Mouse (Mus musculus) CD4-positive helper T cell, adult 2 months (primary cell): ENCODE measurements around the gene Lin37.

Experiments
- DNase-seq: peaks from one replicate; pipeline ENCODE4 v3.0.0-alpha.2; 2012; ENCODE audit warnings: low read depth, missing footprints, low spot score

Gene Lin37

DNA sequence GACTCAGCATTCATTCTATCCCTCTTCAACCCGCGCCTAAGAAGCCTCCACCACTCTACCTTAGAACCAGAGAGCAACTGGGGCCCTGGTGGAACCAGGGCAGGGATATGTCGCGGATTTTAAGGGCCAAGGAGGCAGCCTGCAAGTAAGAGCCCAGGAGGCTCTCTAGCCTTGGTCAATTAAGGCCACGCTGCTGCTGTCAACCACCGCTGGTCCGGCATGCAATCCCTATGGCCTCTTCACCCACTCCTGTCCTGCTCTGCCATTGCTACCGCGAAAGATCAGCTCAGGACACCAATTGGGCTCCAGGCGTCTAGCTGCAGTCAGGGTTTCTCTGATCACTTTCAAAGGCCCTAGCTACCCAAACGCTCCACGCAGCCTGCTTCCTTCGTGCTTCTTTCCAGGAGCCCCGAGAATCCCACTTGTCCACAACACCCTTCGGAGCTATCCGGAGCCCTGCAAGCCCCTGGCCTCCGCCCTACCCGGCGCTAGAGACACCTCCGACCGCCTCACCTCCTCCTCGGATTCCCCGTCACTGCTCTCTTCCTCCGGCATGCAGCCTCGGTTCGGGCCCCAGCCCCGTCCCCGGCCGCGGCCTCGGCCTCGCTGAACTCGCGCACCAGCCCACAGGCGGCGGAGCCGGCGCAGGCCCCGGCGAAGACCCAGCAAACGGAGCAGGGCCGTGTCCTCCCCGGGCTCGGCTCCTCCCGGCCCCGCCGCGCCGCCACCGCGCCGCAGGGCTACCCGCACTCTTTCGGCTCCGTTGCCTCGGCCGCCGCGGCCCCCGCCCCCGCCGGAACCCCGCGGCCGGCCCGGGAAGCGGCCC is 28.4 kb upstream of the Lin37 start:
- DNase-seq: no peak

DNA sequence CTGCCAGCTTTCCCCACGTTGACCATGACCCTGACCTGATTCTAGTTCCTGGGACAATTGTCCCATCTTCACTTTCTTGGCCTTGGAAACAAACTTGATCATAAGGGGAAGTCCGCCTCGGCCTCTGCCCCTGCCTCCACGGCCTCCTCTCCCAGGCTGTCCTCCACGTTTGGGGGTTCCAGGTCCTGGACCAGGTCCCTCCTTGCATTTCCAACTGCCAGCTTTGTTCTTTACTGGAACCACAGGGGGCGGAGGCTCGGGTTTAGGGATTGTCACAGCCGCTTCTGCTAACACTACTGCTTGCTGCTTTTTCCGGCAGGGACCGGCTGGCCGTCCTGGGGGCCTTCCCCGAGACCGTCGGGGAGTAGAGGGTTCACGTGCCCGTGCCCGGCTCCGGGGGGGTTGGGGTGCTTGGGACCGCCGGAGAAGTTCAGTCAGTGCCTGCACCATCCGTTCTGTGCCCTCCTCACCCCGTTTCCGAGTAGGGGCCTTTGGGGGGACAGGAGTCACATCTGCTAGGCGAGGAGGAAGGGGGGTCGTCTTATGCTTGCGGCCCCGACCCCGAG is 26.9 kb upstream of the Lin37 start:
- no peak for DNase-seq

DNA sequence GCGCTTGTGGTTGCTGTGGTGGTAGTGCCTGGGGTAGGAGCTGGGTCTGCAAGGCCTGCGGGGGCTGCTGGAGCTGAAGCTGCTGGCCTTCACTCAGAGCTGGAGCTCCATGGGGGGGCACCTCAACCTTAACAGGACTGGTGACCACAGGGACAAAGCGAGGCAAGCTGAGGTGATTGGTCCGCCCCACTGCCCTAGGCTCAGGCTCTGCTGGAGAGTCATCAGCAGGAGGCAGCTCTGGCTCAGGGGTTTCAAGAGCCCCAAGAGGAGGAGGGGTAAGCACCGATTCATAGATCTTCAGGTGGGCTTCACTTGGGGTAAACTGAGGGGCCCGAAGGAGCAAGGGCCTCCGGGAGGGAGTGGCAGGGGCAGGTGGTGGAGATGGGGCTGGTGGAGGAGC is 25.5 kb upstream of the Lin37 start:
- no peak for DNase-seq

DNA sequence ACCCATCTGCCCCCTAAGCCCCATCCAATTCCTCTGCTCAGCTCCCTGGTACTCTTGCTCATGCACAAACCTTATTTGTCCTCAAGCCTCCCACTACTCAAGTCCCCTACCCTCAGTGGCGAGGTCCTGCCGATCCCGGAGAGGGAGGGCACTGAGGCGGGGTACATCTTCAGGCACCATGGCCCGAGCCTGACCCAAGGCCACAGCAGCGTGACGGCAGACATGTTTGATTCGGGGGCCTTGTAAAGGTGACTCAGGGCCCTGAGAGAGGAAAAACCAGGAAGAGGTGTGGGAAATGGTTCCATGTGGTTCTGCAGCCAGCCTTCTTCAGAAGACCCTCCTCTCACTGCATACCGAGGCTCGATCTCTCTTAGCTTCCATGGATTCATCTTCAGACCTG is 24.7 kb upstream of the Lin37 start:
- no peak for DNase-seq

- no peak for DNase-seq
These were observed 21.9 kb upstream of the Lin37 start for GRCm38 (mm10) chr7:30581547-30581946.

GRCm38 (mm10) chr7:30579950-30580349 is 20.3 kb upstream of the Lin37 start:
- no peak for DNase-seq

- no peak for DNase-seq
These were observed 13.3 kb upstream of the Lin37 start for GRCm38 (mm10) chr7:30572969-30573368.

DNA sequence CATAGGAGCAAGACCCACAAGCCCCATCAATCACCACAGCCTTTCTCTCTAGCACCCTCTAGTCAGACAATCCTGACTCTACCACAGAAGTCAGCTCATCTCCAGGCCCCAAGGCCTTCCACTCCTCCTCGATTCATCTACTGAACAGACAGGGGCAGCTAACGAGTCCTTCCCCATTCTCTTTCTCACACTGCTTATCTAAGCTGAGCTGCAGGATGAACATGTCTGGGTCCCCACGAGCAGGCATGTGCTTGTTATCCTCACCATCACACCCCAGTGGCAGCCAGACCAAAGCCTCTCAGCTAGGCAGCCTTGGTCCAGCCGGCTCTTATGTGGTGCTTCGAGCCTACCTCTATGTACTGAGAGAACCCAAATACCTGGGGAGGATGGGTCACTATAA is 12.8 kb upstream of the Lin37 start:
- DNase-seq: no peak

GRCm38 (mm10) chr7:30567555-30567954 is 7.9 kb upstream of the Lin37 start:
- DNase-seq: no peak

DNA sequence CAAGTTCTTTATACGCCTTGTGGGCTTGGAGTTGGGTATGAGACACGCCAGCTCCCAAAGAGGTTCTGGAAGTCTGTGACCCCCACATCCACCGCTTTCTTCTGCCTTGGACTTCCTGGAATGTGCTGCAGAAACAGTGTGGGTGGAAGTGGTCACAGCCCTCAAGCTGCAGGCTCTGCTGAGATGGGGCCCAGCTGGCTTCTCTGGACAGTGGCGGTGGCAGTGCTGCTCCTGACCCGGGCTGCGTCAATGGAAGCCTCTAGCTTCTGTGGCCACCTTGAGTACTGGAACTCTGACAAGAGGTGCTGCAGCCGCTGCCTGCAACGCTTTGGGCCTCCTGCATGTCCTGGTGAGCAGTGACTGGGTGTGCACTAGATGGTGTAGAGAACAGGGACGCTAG is 6.4 kb upstream of the Lin37 start:
- DNase-seq: no peak

DNA sequence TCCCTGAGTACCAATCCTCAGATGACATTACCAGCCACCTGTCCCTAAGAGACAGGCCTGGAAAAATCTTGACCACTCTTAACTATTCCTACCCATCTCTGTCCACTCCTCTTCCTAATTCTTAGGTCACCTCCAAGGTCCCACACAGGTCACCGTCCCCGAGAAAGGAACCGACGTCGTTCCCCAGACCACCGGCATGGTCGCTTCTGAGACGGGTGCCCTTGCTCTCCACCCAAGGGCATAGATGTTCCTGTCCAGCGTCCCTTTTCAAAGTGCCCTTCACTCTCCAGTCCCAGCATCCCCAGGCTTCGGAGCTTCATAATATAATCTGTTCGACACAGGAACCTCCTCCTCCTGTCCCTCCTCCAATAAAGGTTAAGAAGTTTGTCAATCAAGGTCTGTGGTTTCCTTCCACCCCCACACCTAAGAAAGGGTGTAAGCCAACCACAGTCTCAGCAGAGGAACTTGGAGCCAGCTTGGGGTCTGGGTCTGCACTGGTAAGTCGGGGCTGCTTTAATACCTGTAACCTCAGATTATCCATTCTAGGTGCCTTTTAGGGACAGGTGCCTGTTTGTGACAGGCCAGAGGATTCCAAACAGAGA is 5.4 kb upstream of the Lin37 start, which contains the start of gene Igflr1:
Igflr1 (plus strand) TSS at position 458 of the 602 bp plus-strand sequence.
- DNase-seq: peak; percentile 69

- DNase-seq: peak; percentile 89
These were observed 4.3 kb upstream of the Lin37 start for GRCm38 (mm10) chr7:30563906-30564280.

GRCm38 (mm10) chr7:30563117-30563905 is 3.7 kb upstream of the Lin37 start, which contains the start of the genes U2af1l4, Gm49396 and Psenen:
TSS of gene U2af1l4 (plus strand) at chr7:30563301.
TSS of gene Gm49396 (plus strand) at chr7:30563344.
TSS of gene Psenen (minus strand) at chr7:30563627.
- peak; percentile 98 for DNase-seq

GRCm38 (mm10) chr7:30562526-30563116 is 3.0 kb upstream of the Lin37 start:
- DNase-seq: no peak

- no peak for DNase-seq
These were observed 658 bp upstream of the Lin37 start for GRCm38 (mm10) chr7:30560296-30560695.

DNA sequence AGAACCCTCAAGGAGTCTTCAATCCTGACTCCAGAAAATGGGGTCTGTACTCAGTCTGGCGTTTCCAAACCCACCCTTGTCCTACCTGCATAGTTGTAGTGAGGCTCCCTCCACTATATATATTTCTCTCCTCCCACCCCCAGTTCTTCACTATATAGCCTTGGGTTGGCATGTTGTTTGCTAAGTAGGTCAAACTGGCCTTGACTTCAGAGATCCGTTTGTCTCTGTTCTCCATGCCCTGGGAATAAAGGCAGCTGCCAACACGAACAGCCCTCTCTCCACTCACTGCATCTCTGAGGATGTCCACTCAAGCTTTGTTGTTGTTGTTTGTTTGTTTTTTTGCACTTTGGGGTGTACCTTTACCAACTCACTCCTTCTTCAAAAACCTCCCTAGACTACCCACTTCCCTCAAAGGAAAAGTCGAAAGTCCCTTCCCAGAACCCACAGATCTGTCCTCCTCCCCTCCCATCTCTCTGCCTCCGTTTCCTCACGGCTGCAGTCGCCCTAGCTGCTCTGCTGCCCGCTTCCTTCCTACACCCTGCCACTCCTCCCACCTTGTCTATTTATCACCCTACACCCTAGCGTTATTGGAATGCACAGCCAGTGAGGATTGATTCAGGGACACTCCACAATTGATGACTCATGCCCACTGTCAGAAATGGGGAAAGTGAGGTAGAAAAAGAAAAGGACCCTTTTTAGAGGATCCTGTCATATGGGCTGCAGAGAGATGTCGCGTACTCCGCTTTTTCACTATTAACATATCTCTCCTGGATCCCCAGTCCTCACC is 789 bp downstream of the Lin37 start:
- DNase-seq: no peak

DNA sequence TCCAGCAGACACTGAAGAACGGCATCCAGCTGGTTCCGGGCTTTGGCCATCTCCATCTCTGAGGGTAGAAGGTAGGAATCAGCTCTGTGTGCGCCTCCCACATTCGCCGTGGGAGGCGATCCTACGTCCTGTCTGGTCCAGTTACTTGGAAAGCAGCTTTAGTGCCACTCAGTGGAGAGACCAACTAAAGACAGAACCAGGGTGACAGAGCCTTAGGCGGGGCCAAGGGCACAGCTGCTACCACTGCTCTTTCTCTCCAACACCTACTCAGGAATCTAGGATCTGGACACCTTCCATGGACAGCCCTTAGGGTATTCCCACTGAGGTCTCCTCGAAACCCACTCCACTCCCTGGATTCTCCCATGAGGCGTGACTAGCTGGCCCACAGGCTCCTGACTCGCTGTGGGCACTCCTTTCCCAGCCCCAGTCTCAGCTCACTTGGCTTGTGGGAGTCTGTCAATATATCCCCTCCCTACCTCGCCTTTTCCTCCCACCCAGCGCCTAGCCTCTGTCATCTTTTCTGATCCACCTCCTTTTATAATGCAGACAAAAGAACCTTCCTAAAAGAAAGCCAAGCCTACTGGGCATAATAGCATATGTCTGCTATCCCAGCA is 1.6 kb downstream of the Lin37 start:
- DNase-seq: no peak

DNA sequence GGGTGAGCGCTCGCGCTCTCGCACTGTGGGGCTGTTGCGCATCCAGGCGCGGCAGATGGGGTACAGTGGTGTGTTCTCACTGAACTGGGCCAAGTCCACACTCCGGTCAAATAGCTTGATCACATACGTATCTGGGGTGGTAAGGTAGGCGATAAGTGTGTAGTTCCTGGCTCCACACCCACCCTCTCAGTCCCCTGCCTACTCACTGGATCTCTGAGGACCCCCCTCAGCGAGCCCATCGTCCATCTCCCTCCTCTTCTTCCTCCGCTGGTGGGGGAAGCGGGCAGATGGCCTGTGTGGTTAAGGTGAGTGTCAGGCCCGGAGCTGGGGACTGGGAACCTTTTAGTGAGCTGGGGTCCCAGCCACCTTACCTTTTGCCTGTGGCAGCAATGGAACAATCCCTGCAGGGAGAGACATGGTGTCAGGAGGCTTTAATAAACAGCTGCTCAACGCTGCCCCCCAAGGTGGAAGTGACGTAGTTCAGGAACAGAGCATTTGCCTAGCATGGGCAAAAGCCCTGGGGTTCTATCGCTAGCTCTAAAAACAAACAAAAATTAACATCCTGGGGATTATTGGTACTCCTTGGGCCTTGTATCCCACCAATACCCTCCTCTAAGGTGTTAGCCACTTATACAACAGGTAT is 2.6 kb downstream of the Lin37 start:
- no peak for DNase-seq

DNA sequence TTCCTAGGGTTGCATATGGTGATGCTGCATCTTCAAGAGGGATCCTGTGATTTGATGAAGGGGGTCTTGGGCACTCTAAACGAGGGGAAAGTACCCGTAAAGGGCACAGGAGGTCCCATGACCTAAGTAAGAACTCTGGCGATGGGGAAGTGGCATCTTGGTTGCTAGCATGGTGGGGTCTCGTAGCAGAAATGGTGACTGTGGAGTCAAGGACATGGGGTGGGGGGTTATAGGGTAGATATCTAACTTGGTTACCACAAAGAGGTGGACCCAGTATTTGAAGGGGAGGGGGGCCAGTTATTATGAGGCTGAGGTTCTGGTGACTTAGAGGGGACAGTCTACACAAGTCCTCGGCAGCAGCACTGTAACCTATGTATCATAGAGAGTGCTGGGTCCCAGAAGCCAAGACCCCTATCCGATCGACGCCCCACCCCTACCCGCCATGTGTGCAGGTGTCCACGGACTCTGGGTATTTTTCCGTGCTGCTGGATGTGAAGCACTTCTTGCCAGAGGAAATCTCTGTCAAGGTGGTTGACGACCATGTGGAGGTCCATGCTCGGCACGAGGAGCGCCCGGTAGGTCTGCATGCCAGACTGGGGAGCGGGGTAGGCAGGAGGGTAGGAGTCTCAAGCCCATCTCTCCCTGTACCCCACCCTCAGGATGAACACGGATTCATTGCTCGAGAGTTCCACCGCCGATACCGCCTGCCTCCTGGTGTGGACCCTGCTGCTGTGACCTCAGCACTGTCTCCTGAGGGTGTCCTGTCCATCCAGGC is 5.6 kb downstream of the Lin37 start:
- DNase-seq: no peak
